Mouse (Mus musculus) heart, adult 2 months (tissue): ENCODE results near the gene Mrps15.
A peak's percentile ranks its signal among the peaks of the same experiment; 100 is the strongest.
"Not testable (repeated sequence)": the region's sequence is repeated elsewhere in the genome, so short reads cannot be mapped to it uniquely, and the experiment has no call there.

Experiments used
- CTCF ChIP-seq: fragments of 200-600 bp; IDR thresholded peaks from 2 replicates; pipeline ENCODE4 v1.8.1; 2022; ENCODE audit warnings: antibody characterized with exemption, mild to moderate bottlenecking, moderate library complexity
- EP300 ChIP-seq: fragments of 200-500 bp; IDR thresholded peaks from 2 replicates; pipeline ENCODE4 v1.6.1; 2011; ENCODE audit warnings: low read depth, low read length, control low read depth; ENCODE audit not compliant: insufficient read depth
- POLR2A ChIP-seq: fragments of 200-500 bp; IDR thresholded peaks from 2 replicates; pipeline ENCODE4 v1.6.1; 2011; ENCODE audit warnings: mild to moderate bottlenecking, low read depth, low read length, control low read depth; ENCODE audit not compliant: insufficient read depth

- peak; percentile 16; the same call in 1 of the 2 replicates for TF ChIP-seq CTCF
- not testable (repeated sequence) for TF ChIP-seq POLR2A, EP300
Measured at GRCm38 (mm10) chr4:126095622-126096430, 49.1 kb downstream of the Mrps15 start.
